Mouse (Mus musculus) MEL (cell line): Measurements from ENCODE around the gene Sppl2a.

ENCODE experiments used
- CTCF ChIP-seq, 3 experiments: IDR thresholded peaks in 2 of 3; conservative IDR thresholded peaks in 1 of 3; 2 replicates each; pipeline ENCODE4 v1.5.1; 2011 to 2012; ENCODE audit warnings: low read length in 3 of 3, low read depth in 2 of 3, mild to moderate bottlenecking in 2 of 3, improper control_type of control experiment in 1 of 3, inconsistent platforms in 1 of 3, mixed read lengths in 1 of 3, moderate library complexity in 1 of 3; ENCODE audit not compliant: control insufficient read depth in 1 of 3, insufficient read depth in 1 of 3, poor library complexity in 1 of 3, severe bottlenecking in 1 of 3
- ELF1 ChIP-seq: IDR thresholded peaks from 2 replicates; pipeline ENCODE4 v1.6.1; 2014; ENCODE audit warnings: low read depth, mild to moderate bottlenecking, inconsistent platforms, low read length, improper control_type of control experiment, moderate library complexity
- EP300 ChIP-seq, 2 experiments: IDR thresholded peaks; 2 replicates each; pipeline ENCODE4 v1.6.1; 2011; ENCODE audit warnings: improper control_type of control experiment in 2 of 2, low read length in 2 of 2, low read depth in 1 of 2, mild to moderate bottlenecking in 1 of 2
- ETS1 ChIP-seq: IDR thresholded peaks from 2 replicates; pipeline ENCODE4 v1.6.1; 2012; ENCODE audit warnings: low read depth, mild to moderate bottlenecking, inconsistent platforms, low read length, improper control_type of control experiment, moderate library complexity
- GABPA ChIP-seq: IDR thresholded peaks from 2 replicates; pipeline ENCODE4 v1.6.1; 2012; ENCODE audit warnings: low read depth, mild to moderate bottlenecking, inconsistent platforms, low read length, improper control_type of control experiment, moderate library complexity
- GATA1 ChIP-seq: IDR thresholded peaks from 2 replicates; pipeline ENCODE4 v1.6.1; 2011; ENCODE audit warnings: low read depth, low read length, improper control_type of control experiment
- MEF2A ChIP-seq: IDR thresholded peaks from 2 replicates; pipeline ENCODE4 v1.6.1; 2014; ENCODE audit warnings: low read depth, mild to moderate bottlenecking, inconsistent platforms, low read length, improper control_type of control experiment; ENCODE audit not compliant: poor library complexity, insufficient replicate concordance, severe bottlenecking; ENCODE audit errors: extremely low read depth
- NELFE ChIP-seq: IDR thresholded peaks from 2 replicates; pipeline ENCODE4 v1.6.1; 2011; ENCODE audit warnings: low read depth, low read length, improper control_type of control experiment
- POLR2A ChIP-seq, 2 experiments: IDR thresholded peaks; 2 replicates each; pipeline ENCODE4 v1.6.1; 2011 to 2012; ENCODE audit warnings: low read length in 2 of 2, mild to moderate bottlenecking in 2 of 2, control low read depth in 1 of 2, improper control_type of control experiment in 1 of 2, low read depth in 1 of 2, moderate library complexity in 1 of 2; ENCODE audit not compliant: control insufficient read depth in 1 of 2, insufficient read depth in 1 of 2, poor library complexity in 1 of 2
- RCOR1 ChIP-seq: IDR thresholded peaks from 2 replicates; pipeline ENCODE4 v1.6.1; 2012; ENCODE audit warnings: low read depth, mild to moderate bottlenecking, inconsistent platforms, low read length, improper control_type of control experiment
- TAL1 ChIP-seq: IDR thresholded peaks from 2 replicates; pipeline ENCODE4 v1.6.1; 2012; ENCODE audit warnings: mild to moderate bottlenecking, inconsistent platforms, low read length, moderate library complexity, mixed read lengths
- USF2 ChIP-seq, 2 experiments: IDR thresholded peaks; 2 replicates each; pipeline ENCODE4 v1.6.1; 2011 to 2012; ENCODE audit warnings: improper control_type of control experiment in 2 of 2, low read length in 2 of 2, borderline replicate concordance in 1 of 2, inconsistent platforms in 1 of 2, low read depth in 1 of 2, mild to moderate bottlenecking in 1 of 2; ENCODE audit not compliant: insufficient read depth in 1 of 2

GRCm38 (mm10) chr2:126874809-126875515 is 58.1 kb downstream of the Sppl2a start:
- no peak for TF ChIP-seq EP300 (IDR thresholded peaks at IDR 0.05; ENCODE audit: low read depth in 1 of 2, low read length in 2 of 2)
- TF ChIP-seq TAL1 = no peak
- TF ChIP-seq MEF2A = no peak
- TF ChIP-seq GABPA = no peak
- TF ChIP-seq CTCF (IDR thresholded peaks at IDR 0.05 in 2 of 3, conservative IDR thresholded peaks at IDR 0.05 in 1 of 3; ENCODE audit: control insufficient read depth in 1 of 3, insufficient read depth in 1 of 3, low read depth in 2 of 3, low read length in 3 of 3, poor library complexity in 1 of 3, severe bottlenecking in 1 of 3) = peak in 1 of 3 experiments; percentile 19; a peak in 1 of 6 replicates
- TF ChIP-seq RCOR1 = no peak
- TF ChIP-seq ELF1 = no peak
- TF ChIP-seq NELFE = no peak
- TF ChIP-seq POLR2A (IDR thresholded peaks at IDR 0.05; ENCODE audit: control insufficient read depth in 1 of 2, insufficient read depth in 1 of 2, low read depth in 1 of 2, low read length in 2 of 2, poor library complexity in 1 of 2) = no peak
- TF ChIP-seq ETS1 = no peak
- no peak for TF ChIP-seq GATA1
- no peak for TF ChIP-seq USF2 (IDR thresholded peaks at IDR 0.05; ENCODE audit: borderline replicate concordance in 1 of 2, insufficient read depth in 1 of 2, low read depth in 1 of 2, low read length in 2 of 2)
